In the genomic region with DNA sequence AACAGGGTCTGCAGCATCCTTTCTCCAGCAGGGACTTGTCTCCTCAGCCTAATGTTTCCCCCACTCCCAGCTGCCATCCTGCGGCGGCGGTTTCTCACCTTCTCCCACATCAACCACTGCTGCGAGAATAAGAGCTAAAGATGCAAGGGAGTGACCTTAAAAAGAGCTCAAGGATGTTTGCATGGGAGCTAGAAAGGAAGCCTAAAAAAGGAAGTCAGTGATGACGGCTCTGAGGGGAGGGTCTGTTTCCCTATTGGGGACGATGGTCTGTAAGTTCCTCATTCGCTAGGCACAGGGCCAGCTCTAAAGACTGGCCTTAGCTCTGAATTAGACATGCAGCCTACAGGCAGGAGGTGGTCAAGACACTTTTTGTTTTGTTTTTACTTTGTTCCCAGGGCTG, we compare ENCODE assay signal across 9 mouse cellular contexts. TPM values are rescaled to one million over a fixed set of nuclear protein-coding genes. Genes with fewer than 3 reads are reported as not detected.
A peak's percentile ranks its signal among the peaks of the same experiment; 100 is the strongest.
DNase-seq lines count a peak whose midpoint lies in the region; ATAC-seq and TF ChIP-seq lines count a peak whose summit lies in the region.
"Had no signal": no experiment of that assay in that cellular context is flagged by ENCODE, and none has a peak within 500 bp of the region (broad histone marks: within the 10 kb centered on the region; RNA-seq: fewer than 3 reads in every experiment).

No protein-coding gene starts in this region.

- H3K27me3 ChIP-seq in lung, embryonic 14.5 days (ENCODE audit: insufficient read depth, low read length), result no peaks in the 10 kb centered on the region
- no peaks in the 10 kb centered on the region for H3K27me3 ChIP-seq in stomach, embryonic 16.5 days (ENCODE audit: control insufficient read depth, insufficient read depth, low read length)
- H3K27me3 ChIP-seq in hindbrain, embryonic 14.5 days (ENCODE audit: control insufficient read depth, insufficient read depth, low read length), result no peaks in the 10 kb centered on the region

- no peak for TF ChIP-seq CTCF in lung, adult 2 months (IDR thresholded peaks at IDR 0.05; ENCODE audit: insufficient read depth, low read length)
- TF ChIP-seq CTCF in lung, embryonic 14.5 days (IDR thresholded peaks at IDR 0.05; ENCODE audit: low read depth), result no peak

- no peak overlapping the region for H3K27ac ChIP-seq in lung, embryonic 14.5 days (ENCODE audit: low read depth)
- H3K27ac ChIP-seq in stomach, embryonic 16.5 days (ENCODE audit: low read length), result no peak overlapping the region
- no peak overlapping the region for H3K27ac ChIP-seq in hindbrain, embryonic 14.5 days
- H3K27ac ChIP-seq: liver, embryonic 14.5 days had no signal

- WGBS in lung, adult 2 months, result 48% methylated on average over 7 of the region's 7 CpGs
- WGBS in lung, embryonic 14.5 days, result 44% methylated on average over 7 of the region's 7 CpGs
- 52% methylated on average over 7 of the region's 7 CpGs for WGBS in stomach, embryonic 16.5 days
- 65% methylated on average over 7 of the region's 7 CpGs for WGBS in hindbrain, embryonic 14.5 days

- no peak overlapping the region for H3K9ac ChIP-seq in lung, embryonic 14.5 days
- no peak overlapping the region for H3K9ac ChIP-seq in stomach, embryonic 16.5 days (ENCODE audit: low read length)
- H3K9ac ChIP-seq in hindbrain, embryonic 14.5 days, result no peak overlapping the region
- H3K9ac ChIP-seq: liver, embryonic 14.5 days had no signal

- no peak overlapping the region for H3K4me3 ChIP-seq in lung, adult 2 months (replicated peaks; ENCODE audit: extremely low read depth, low read depth, low read length)
- no peak overlapping the region for H3K4me3 ChIP-seq in lung, embryonic 14.5 days (ENCODE audit: low read depth, low read length)
- H3K4me3 ChIP-seq in stomach, embryonic 16.5 days (replicated peaks; ENCODE audit: low read length), result no peak overlapping the region
- H3K4me3 ChIP-seq in hindbrain, embryonic 14.5 days (replicated peaks; ENCODE audit: low read length), result no peak overlapping the region

- TF ChIP-seq POLR2A in lung, adult 2 months (IDR thresholded peaks at IDR 0.05; ENCODE audit: borderline replicate concordance, extremely low read depth, low read depth, low read length), result no peak

- no peaks in the 10 kb centered on the region for H3K36me3 ChIP-seq in lung, embryonic 14.5 days (ENCODE audit: insufficient read depth)
- H3K36me3 ChIP-seq in stomach, embryonic 16.5 days (ENCODE audit: control insufficient read depth, insufficient read depth, low read length), result no peaks in the 10 kb centered on the region
- no peaks in the 10 kb centered on the region for H3K36me3 ChIP-seq in hindbrain, embryonic 14.5 days (replicated peaks; ENCODE audit: control insufficient read depth, insufficient read depth)

- no peaks in the 10 kb centered on the region for H3K4me1 ChIP-seq in lung, adult 2 months (ENCODE audit: control insufficient read depth, insufficient read depth, low read length)
- no peaks in the 10 kb centered on the region for H3K4me1 ChIP-seq in lung, embryonic 14.5 days (ENCODE audit: insufficient read depth)
- H3K4me1 ChIP-seq in stomach, embryonic 16.5 days (ENCODE audit: control insufficient read depth, insufficient read depth, low read length), result no peaks in the 10 kb centered on the region
- no peaks in the 10 kb centered on the region for H3K4me1 ChIP-seq in hindbrain, embryonic 14.5 days (replicated peaks; ENCODE audit: control insufficient read depth, insufficient read depth, low read length)

- DNase-seq in lung, adult 18-20 months, result peak; percentile 40 to 50
- DNase-seq in lung, adult 2 months, result no peak
- peak; percentile 35 for DNase-seq in R1 (ENCODE audit: low read depth, low spot score)
- peak; percentile 52 to 62 for DNase-seq in heart, adult 9 months (ENCODE audit: low spot score in 2 of 2)
- peak; percentile 67 for DNase-seq in lung, embryonic 14.5 days
- no peak for DNase-seq in hindbrain, embryonic 14.5 days (ENCODE audit: low spot score)
- no peak for DNase-seq in yolk sac, embryonic 10.5 days (ENCODE audit: low spot score)

- ATAC-seq in lung, embryonic 14.5 days (ENCODE audit: insufficient read depth), result peak; percentile 55; the same call in 1 of the 2 replicates
- ATAC-seq in stomach, embryonic 16.5 days (ENCODE audit: insufficient read depth, low FRiP score), result 0 out of 2 replicates have a peak, but pooled peaks have one; percentile 44
- no peak for ATAC-seq in hindbrain, embryonic 14.5 days (ENCODE audit: low FRiP score)

- H3K4me2 ChIP-seq in lung, embryonic 14.5 days, result no peak overlapping the region
- no peak overlapping the region for H3K4me2 ChIP-seq in stomach, embryonic 16.5 days (ENCODE audit: low read depth, low read length)
- H3K4me2 ChIP-seq in hindbrain, embryonic 14.5 days (replicated peaks), result no peak overlapping the region

- no peaks in the 10 kb centered on the region for H3K9me3 ChIP-seq in lung, embryonic 14.5 days (ENCODE audit: low read depth, low read length)
- no peaks in the 10 kb centered on the region for H3K9me3 ChIP-seq in stomach, embryonic 16.5 days (replicated peaks; ENCODE audit: control insufficient read depth, low read length)
- no peaks in the 10 kb centered on the region for H3K9me3 ChIP-seq in hindbrain, embryonic 14.5 days (ENCODE audit: control insufficient read depth, low read length)

RNA-seq across cellular contexts. Expression of a gene that starts 1.3 kb away (rescaled TPM):
- polyA plus RNA-seq in lung, adult 2 months (2012; rRNA removed), result 3.1 and 3.4 TPM in 2 replicates
- polyA plus RNA-seq in lung, embryonic 14.5 days (2014; fragmentation: Nextera tagmentation; extraction: Ambion mirVana), result 0.92 and 1.5 TPM in 2 replicates
- polyA plus RNA-seq in stomach, embryonic 16.5 days (2015; fragmentation: Nextera tagmentation; extraction: Ambion mirVana), result 1.6 and 1.8 TPM in 2 replicates
- 0.42 and 0.96 TPM in 2 replicates for polyA plus RNA-seq in hindbrain, embryonic 14.5 days (2014; fragmentation: Nextera tagmentation; extraction: Ambion mirVana)

RNA-seq across cellular contexts. Expression of a gene that starts 50.7 kb away (rescaled TPM):
- 299 and 343 TPM in 2 replicates for polyA plus RNA-seq in lung, adult 2 months (2012; rRNA removed)
- 690 and 709 TPM in 2 replicates for polyA plus RNA-seq in lung, embryonic 14.5 days (2014; fragmentation: Nextera tagmentation; extraction: Ambion mirVana)
- 691 and 733 TPM in 2 replicates for polyA plus RNA-seq in stomach, embryonic 16.5 days (2015; fragmentation: Nextera tagmentation; extraction: Ambion mirVana)
- polyA plus RNA-seq in hindbrain, embryonic 14.5 days (2014; fragmentation: Nextera tagmentation; extraction: Ambion mirVana), result 568 TPM in 2 replicates

Comparison
In these comparisons a context has a peak if more than half of its experiments do, and no peak if none do; other contexts are left out.
1. DNase-seq: peak in lung, adult 18-20 months (2 of 2), R1 (single experiment), heart, adult 9 months (2 of 2) and lung, embryonic 14.5 days (single experiment); none in lung, adult 2 months (single experiment), hindbrain, embryonic 14.5 days (single experiment) and yolk sac, embryonic 10.5 days (single experiment).